Mouse (Mus musculus) limb, embryonic 10.5 days (tissue): Measurements from ENCODE around the gene Zfp619. TPM values are rescaled to one million over a fixed set of nuclear protein-coding genes. Genes with fewer than 3 reads are reported as not detected.

Experiments
- DNase-seq: peaks from one replicate; pipeline ENCODE4 v3.0.0-alpha.2; 2017; ENCODE audit warnings: low spot score
- H3K27ac ChIP-seq: fragments of 300-500 bp; sonication (generic); 2 replicates; pipeline ENCODE4 v1.5.1; 2016; ENCODE audit warnings: mild to moderate bottlenecking
- H3K27me3 ChIP-seq: fragments of 300-500 bp; sonication (generic); 2 replicates; pipeline ENCODE4 v1.6.1; 2016; ENCODE audit warnings: low read depth, mild to moderate bottlenecking; ENCODE audit not compliant: poor library complexity, severe bottlenecking
- H3K36me3 ChIP-seq: fragments of 300-500 bp; sonication (generic); 2 replicates; pipeline ENCODE4 v1.6.1; 2016; ENCODE audit warnings: mild to moderate bottlenecking, moderate library complexity
- H3K4me1 ChIP-seq: fragments of 300-500 bp; sonication (generic); 2 replicates; pipeline ENCODE4 v1.6.1; 2016
- H3K4me3 ChIP-seq: fragments of 300-500 bp; sonication (generic); 2 replicates; pipeline ENCODE4 v1.5.1; 2016; ENCODE audit warnings: mild to moderate bottlenecking, moderate library complexity
- H3K9me3 ChIP-seq: fragments of 300-500 bp; sonication (generic); replicated peaks from 2 replicates; pipeline ENCODE4 v1.6.1; 2016; ENCODE audit warnings: mild to moderate bottlenecking
- WGBS: fragments of 180-500 bp; shearing (Covaris S2); methylation state at CpG from one replicate; pipeline ENCODE4 v1.1.7; 2016; 5-methylcytosine and 5-hydroxymethylcytosine counted together
- polyA plus RNA-seq: library from polyadenylated mRNA; unstranded; fragments of >200 nt; fragmentation: Nextera tagmentation; extraction: Ambion mirVana; gene quantifications from 2 replicates; pipeline ENCODE4 v1.2.1, GENCODE M21; 2016

The Zfp619 gene
- polyA plus RNA-seq = 1.8 and 2.5 TPM in 2 replicates

DNA sequence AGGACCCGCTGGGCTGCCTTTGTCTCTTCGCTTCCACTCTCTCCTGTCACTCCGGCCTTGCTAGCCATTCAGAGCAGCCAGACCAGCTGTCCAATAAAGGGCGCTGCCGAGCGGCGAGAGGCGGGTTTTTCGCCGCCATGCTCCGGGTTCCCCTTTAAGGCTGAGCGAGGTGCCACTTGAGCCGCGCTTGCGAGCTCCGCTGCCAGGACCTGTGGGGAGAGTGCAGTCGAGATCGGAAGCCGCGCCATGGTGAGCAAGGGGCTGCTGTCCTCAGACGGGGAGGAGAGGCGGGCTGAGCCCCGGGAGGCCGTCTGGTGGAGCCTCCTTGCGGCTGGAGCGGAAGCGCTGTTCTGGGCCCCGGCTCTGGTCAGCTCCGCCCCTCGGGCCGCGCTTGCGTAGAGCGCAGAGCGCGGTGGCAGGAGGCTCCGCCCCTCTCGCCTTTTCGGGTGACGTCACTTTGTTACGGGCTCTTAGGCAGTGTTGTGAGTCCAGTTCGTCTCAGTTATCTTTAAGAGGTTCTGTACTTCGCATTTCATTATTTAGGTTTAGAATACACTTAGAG is at the start of gene Zfp619:
Gene Zfp619, plus strand, starts transcription at position 151 of the 562 bp plus-strand sequence.
- H3K4me3 ChIP-seq = peak within 1 kb of the TSS; percentile 70
- WGBS = under 1% methylated on average over 43 of the region's 43 CpGs
- H3K27me3 ChIP-seq = no peaks in the 10 kb centered on the region
- DNase-seq = peak; percentile 94
- no peaks in the 10 kb centered on the region; the same call in 1 of the 2 replicates for H3K9me3 ChIP-seq
- no peaks in the 10 kb centered on the region for H3K4me1 ChIP-seq
- no peaks in the 10 kb centered on the region for H3K36me3 ChIP-seq
- H3K27ac ChIP-seq = peak within 1 kb of the TSS; percentile 97

GRCm38 (mm10) chr7:39479013-39479412 is 38.6 kb upstream of the Zfp619 start:
- H3K27ac ChIP-seq = no peak overlapping the region

GRCm38 (mm10) chr7:39484384-39484783 is 33.2 kb upstream of the Zfp619 start:
- H3K36me3 ChIP-seq = no peaks in the 10 kb centered on the region
- H3K27me3 ChIP-seq = no peaks in the 10 kb centered on the region
- no peak for DNase-seq
- WGBS = 57% methylated on average over 6 of the region's 6 CpGs
- peaks cover 7% of the 10 kb centered on the region; the same call in 1 of the 2 replicates for H3K4me1 ChIP-seq
- H3K9me3 ChIP-seq = no peaks in the 10 kb centered on the region
- no peak overlapping the region for H3K27ac ChIP-seq
- H3K4me3 ChIP-seq = no peak overlapping the region

More at GRCm38 (mm10) chr7:39479013-39479412, 38.6 kb upstream of the Zfp619 start:
- peaks cover 29% of the 10 kb centered on the region for H3K36me3 ChIP-seq
- no peaks in the 10 kb centered on the region; the same call in 1 of the 2 replicates for H3K9me3 ChIP-seq
- no peaks in the 10 kb centered on the region for H3K4me1 ChIP-seq
- no peak overlapping the region for H3K4me3 ChIP-seq
- WGBS = 91% methylated on average over 2 of the region's 2 CpGs
- DNase-seq = no peak
- no peaks in the 10 kb centered on the region for H3K27me3 ChIP-seq

- 20% methylated on average over 23 of the region's 23 CpGs for WGBS
- no peaks in the 10 kb centered on the region for H3K36me3 ChIP-seq
- DNase-seq = peak; percentile 54
- H3K9me3 ChIP-seq = no peaks in the 10 kb centered on the region
- peak overlapping the region; percentile 56 for H3K4me3 ChIP-seq
- peaks cover 7% of the 10 kb centered on the region; the same call in 1 of the 2 replicates for H3K4me1 ChIP-seq
- H3K27ac ChIP-seq = peak overlapping the region; percentile 82
- no peaks in the 10 kb centered on the region for H3K27me3 ChIP-seq
Measured at GRCm38 (mm10) chr7:39487159-39487853, 30.3 kb upstream of the Zfp619 start.

- no peaks in the 10 kb centered on the region for H3K36me3 ChIP-seq
- WGBS = 35% methylated on average over 9 of the region's 9 CpGs
- peak overlapping the region; percentile 82; the same call in 1 of the 2 replicates for H3K27ac ChIP-seq
- no peaks in the 10 kb centered on the region for H3K27me3 ChIP-seq
- no peaks in the 10 kb centered on the region for H3K9me3 ChIP-seq
- H3K4me1 ChIP-seq = peaks cover 7% of the 10 kb centered on the region; the same call in 1 of the 2 replicates
- no peak for DNase-seq
- H3K4me3 ChIP-seq = peak overlapping the region; percentile 56
Measured at GRCm38 (mm10) chr7:39487854-39488205, 29.7 kb upstream of the Zfp619 start.

DNA sequence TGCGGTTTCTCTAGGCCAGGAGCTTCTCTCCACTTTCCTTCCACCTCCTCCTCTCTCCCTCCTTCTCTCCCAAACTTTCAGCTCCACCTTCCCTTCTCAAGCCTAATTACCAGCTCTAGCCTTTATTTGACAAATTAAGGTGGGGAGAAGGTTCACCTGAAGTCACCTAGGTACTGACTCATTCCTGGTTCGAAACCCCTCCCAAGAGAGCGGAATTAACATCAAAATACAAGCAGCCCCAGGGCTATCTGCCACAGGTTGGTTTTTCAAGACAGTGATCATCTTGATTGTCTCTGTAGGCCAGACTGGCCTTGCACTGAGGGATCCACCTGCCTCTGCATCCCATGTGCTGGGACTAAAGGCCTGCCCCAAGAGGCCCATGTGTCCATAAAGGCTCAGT is 22.9 kb upstream of the Zfp619 start:
- Histone ChIP-seq H3K36me3 (peaks cover 22% of the 10 kb centered on the region), H3K27me3 (no peaks in the 10 kb centered on the region), H3K27ac (no peak overlapping the region), H3K4me3 (no peak overlapping the region), H3K4me1 (no peaks in the 10 kb centered on the region), H3K9me3 (no peaks in the 10 kb centered on the region)
- no peak for DNase-seq
- 91% methylated on average over 3 of the region's 3 CpGs for WGBS

- Histone ChIP-seq H3K36me3 (no peaks in the 10 kb centered on the region), H3K27me3 (no peaks in the 10 kb centered on the region), H3K9me3 (no peaks in the 10 kb centered on the region), H3K4me1 (no peaks in the 10 kb centered on the region), H3K4me3 (no peak overlapping the region), H3K27ac (no peak overlapping the region)
- no peak for DNase-seq
- WGBS = 91% methylated on average over 1 of the region's 1 CpGs
Measured at GRCm38 (mm10) chr7:39504100-39504499, 13.5 kb upstream of the Zfp619 start.

- Histone ChIP-seq H3K27me3 (no peaks in the 10 kb centered on the region), H3K36me3 (no peaks in the 10 kb centered on the region), H3K4me1 (no peaks in the 10 kb centered on the region), H3K27ac (peak overlapping the region; percentile 97; the same call in 1 of the 2 replicates), H3K4me3 (peak overlapping the region; percentile 70), H3K9me3 (no peaks in the 10 kb centered on the region; the same call in 1 of the 2 replicates)
- DNase-seq = peak; percentile 30
- 85% methylated on average over 12 of the region's 12 CpGs for WGBS
Measured at GRCm38 (mm10) chr7:39518362-39518761, 796 bp downstream of the Zfp619 start.

DNA sequence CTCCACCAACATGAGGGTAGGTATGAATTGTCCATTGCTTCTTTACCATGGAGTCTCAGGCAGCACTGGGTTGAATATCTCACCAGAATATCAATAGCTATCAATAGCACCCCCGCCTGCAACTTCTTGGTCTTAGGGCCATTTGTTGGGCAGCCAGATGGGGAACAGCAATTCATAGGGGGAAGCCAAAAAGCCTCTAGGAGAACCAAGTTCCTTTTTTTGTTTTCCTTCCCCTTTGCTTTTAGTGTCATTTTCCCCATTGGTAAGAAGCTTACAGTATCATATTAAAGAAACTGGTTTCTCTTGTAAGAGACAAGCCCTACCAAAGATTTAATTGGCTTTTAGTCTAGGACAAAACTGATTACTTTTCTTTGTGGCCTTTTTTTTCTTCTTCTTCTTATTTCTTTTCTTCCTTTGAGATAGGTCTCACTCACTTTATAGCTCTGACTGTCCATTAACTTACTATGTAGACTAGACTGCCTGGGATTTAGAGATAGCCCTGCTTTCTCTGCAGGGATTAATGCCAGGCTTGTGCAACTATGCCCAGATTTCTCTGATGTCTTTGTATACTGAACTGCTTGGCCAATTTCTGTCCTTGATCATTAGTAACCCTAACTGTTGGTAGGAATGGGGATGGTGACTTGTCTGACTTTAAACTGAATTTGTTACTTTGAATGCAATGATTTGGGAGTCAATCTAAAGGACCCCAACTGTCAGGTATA is 6.3 kb downstream of the Zfp619 start:
- no peak for DNase-seq
- no peak overlapping the region for H3K27ac ChIP-seq
- no peaks in the 10 kb centered on the region for H3K36me3 ChIP-seq
- H3K27me3 ChIP-seq = no peaks in the 10 kb centered on the region
- 85% methylated on average over 1 of the region's 1 CpGs for WGBS
- no peaks in the 10 kb centered on the region; the same call in 1 of the 2 replicates for H3K9me3 ChIP-seq
- no peak overlapping the region for H3K4me3 ChIP-seq
- H3K4me1 ChIP-seq = no peaks in the 10 kb centered on the region

DNA sequence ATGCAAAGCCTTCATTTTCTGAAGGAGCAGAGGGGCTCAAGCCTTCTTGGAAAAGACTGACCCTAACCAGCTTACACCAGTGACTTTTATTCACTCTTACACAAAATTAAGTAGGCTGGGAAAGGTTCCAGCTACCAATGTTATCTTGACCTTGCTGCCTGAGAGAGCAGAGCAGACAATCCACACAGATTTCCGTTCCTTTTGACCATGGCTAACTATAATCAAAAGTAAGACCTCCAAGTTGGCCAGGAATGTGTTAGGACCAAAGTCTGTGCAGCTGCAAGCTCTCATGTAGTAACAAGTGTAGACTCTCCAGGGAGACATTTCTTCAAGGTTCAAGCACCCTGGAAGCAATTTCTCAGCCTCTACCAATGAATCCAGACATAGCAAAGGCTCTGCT is 25.6 kb downstream of the Zfp619 start:
- no peaks in the 10 kb centered on the region for H3K27me3 ChIP-seq
- DNase-seq = no peak
- no peaks in the 10 kb centered on the region for H3K9me3 ChIP-seq
- no peaks in the 10 kb centered on the region for H3K36me3 ChIP-seq
- no peak overlapping the region for H3K27ac ChIP-seq
- no peak overlapping the region for H3K4me3 ChIP-seq
- H3K4me1 ChIP-seq = 0 out of 2 replicates have a peak, but pooled peaks cover 3% of the 10 kb centered on the region
- 90% methylated on average over 1 of the region's 1 CpGs for WGBS

DNA sequence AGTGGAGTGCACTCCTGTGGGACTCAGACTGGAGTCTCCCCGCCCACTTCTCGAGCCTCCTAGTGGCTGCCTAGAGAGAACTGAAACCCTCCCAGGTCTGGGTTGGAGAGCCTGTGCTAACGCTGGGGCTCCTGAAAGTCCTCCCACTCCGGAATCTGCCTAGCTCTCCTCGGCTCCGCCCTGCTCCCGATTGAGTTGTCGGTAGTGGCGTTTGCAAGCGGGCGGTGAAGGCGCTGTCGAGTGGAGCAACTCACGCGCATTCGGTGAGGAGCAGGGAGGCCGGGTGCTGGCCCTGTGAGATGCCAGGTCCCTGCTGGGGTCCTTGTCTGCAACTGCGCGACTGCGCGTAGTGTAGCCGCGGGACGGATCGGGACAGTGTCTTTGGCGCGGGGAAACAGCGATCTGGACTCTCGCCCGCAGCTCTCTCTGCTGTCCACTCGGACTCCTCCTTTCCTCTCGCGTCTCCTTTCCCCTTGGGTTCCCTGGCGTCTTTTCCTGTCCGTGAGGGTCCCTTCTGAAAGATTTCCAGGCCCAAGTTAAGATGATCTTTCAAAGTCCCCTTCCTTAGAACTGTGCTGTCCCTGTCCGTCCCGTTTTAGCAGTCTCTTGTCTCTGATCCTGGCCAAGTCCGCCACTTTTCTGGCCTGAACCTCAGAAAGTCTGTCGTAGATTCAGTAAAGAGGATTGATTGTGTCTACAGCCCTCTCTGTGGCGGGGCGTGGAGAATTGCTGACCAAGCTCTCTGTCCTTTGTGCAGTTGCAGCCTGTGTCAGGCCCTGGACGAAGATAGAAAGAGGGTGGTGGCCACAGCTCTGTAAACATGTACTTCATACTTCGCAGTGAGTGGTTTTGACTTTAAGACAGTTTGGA is 26.9 kb downstream of the Zfp619 start:
- Histone ChIP-seq H3K4me3 (peak overlapping the region; percentile 74), H3K27me3 (no peaks in the 10 kb centered on the region), H3K9me3 (no peaks in the 10 kb centered on the region), H3K4me1 (0 out of 2 replicates have a peak, but pooled peaks cover 3% of the 10 kb centered on the region), H3K36me3 (no peaks in the 10 kb centered on the region), H3K27ac (peak overlapping the region; percentile 91)
- under 1% methylated on average over 43 of the region's 43 CpGs for WGBS
- DNase-seq = peak; percentile 82

DNA sequence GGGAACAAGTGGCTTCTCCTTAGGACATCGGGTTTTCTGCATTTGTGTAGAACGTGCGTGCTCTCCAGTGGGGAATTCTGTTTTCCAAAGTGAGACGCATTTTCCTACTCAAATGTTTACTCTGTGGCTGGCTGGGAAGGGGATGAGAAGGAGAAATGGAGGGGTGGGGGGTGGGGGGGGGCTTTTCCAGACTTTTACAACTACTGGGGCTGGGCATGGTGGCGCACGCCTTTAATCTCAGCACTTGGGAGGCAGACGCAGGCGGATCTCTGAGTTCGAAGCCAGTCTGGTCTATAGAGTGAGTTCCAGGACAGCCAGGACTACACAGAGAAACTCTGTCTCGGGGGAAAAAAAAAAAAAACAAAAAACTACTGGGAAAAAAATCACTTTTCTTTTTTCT is 27.6 kb downstream of the Zfp619 start:
- Histone ChIP-seq H3K9me3 (no peaks in the 10 kb centered on the region), H3K36me3 (no peaks in the 10 kb centered on the region), H3K27me3 (no peaks in the 10 kb centered on the region), H3K4me3 (peak overlapping the region; percentile 74), H3K27ac (peak overlapping the region; percentile 91), H3K4me1 (0 out of 2 replicates have a peak, but pooled peaks cover 3% of the 10 kb centered on the region)
- WGBS = 67% methylated on average over 10 of the region's 10 CpGs
- DNase-seq = no peak
